Mouse (Mus musculus) left cerebral cortex, postnatal 14 days (tissue): ENCODE data around the gene Slc25a13. TPM values are rescaled to one million over a fixed set of nuclear protein-coding genes. Genes with fewer than 3 reads are reported as not detected.
A peak's percentile ranks its signal among the peaks of the same experiment; 100 is the strongest.

Source experiments
- DNase-seq, 2 experiments: peaks; one replicate each; pipeline ENCODE4 v3.0.0; 2021 to 2022; ENCODE audit warnings: low spot score in 2 of 2, mixed read lengths in 1 of 2
- intact Hi-C: fragments of 180-260 bp; cut with DNase I; formaldehyde crosslinking; loops from one replicate; pipeline ENCODE4 v1.15.1; 2025
- long read RNA-seq, 2 experiments: library from polyadenylated mRNA; stranded (forward); transcript quantifications; one replicate each; pipeline ENCODE4 v2.0.0; 2021
- total RNA-seq, 2 experiments: library from RNA; stranded (reverse); gene quantifications; 2 replicates each; pipeline ENCODE4 v1.2.3; 2021

Slc25a13 gene
- 1 to 10 TPM; 1.6 to 1.9 TPM for total RNA-seq
- long read RNA-seq, experiment 1, partial matches to known transcripts = 2 of 6 reads
- long read RNA-seq, experiment 1, other reads (novel, unspliced or antisense) = 4 of 6 reads
- long read RNA-seq, experiment 2, partial matches to known transcripts = 1 of 7 reads
- long read RNA-seq, experiment 2, other reads (novel, unspliced or antisense) = 5 of 7 reads

DNA sequence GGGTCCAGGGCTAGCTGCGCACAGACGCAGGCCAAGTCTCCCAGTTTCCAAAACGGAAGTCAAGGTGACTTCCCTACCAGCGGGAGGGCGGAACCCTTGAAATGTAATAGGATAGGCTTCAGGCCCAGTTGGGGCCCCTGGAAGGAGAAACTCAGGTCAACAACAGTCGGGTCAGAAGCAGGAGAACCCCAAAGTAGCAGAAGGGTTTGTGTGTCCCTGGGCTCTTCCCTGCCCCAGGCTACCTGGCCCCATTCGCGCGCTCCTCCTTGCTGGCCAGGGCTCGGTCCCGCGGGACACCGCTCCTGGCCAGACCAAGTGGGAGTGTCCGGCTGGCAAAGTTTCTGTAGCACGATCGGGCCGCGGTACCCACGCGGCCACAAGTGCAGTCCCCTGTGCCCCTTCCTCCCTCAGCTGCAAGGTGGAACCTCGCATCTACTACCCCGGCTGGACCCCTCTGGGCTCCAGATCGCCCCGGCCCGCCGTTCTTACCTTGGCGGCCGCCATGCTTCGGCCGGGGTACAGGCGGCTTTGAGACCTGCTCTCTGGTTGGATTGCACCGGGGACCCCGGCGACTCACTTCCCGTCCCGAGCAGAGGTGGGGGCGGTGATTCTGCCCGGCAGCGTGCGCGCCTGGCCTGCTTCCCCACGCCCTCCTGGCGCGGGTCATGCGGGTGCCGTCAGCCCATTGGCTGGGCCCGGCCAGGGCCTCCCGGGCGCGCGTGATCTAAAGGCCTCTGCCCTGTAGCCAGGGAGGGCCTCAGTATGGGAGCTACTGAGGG is at the start of gene Slc25a13:
TSS of gene Slc25a13 (minus strand) at position 667 of the 779 bp plus-strand sequence.
- intact Hi-C loops = no loop called here
- DNase-seq = no peak

DNA sequence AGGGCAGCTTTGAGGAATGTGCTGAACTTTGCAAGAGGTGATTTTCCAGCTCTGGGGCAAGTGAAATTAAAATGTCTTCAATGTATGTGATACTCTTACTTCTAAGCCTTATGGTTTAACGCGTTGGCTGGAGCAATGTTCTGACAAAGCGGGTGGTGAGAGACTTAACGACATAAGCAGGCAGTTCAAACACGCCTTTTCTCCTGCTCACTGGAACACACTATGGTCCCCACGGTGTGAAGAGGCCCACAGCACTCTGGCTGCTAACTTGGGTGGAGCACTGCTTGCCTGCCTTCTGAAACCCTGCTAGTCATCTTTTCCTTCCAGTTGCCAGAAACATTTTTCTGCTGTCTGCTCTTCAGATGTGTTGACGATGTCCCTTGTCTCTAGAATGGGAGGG is 48.8 kb upstream of the Slc25a13 start:
- DNase-seq = no peak
- intact Hi-C loops = no loop called here

DNA sequence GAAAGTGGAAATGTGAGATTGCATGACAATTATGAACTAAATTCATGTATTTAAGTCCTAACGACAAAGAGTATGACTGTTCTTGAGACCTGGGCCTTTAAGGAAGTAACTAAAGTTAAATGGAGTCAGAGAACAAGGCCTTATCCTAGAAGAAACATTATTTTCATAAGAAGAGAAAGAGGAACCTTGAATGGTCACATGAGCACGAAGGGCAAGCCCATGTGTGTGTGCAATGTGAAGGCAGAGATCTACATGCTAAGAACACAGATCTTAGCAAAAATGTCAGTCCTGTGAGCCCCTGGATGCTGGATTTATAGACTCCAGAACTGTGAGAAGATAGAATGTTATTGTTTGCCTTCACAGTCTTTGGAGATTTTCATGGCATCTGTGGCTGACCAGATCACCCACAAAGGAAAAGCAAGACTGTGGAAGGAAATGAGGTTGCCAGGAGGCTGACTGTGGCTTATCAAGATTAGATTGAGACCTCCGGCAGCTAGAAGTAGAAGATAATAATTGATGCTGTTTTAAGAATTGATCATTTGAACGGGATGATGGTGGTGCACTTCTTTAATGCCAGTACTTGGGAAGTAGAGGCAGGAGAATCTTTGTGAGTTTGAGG is 46.4 kb upstream of the Slc25a13 start:
- intact Hi-C loops = no loop called here
- DNase-seq = no peak

DNA sequence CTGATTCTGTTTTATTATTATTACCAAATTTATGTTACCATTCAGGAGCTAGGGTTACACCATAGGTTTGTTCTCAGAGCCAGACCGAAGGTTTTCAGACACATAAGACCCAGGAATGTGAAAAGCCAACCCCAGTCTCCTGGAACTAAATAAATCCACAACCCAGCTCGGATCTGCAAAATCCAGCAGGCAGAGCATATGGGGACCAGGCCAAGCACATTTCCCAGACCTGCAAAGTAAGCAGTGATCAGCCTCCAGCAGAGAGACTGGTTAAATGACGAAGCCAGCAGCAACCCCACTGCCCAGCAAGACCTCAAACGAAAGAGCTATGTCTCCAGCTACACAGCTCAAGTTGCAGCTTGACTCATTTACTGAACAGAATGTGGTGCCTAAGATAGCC is 43.9 kb upstream of the Slc25a13 start:
- intact Hi-C loops = no loop called here
- DNase-seq = no peak

DNA sequence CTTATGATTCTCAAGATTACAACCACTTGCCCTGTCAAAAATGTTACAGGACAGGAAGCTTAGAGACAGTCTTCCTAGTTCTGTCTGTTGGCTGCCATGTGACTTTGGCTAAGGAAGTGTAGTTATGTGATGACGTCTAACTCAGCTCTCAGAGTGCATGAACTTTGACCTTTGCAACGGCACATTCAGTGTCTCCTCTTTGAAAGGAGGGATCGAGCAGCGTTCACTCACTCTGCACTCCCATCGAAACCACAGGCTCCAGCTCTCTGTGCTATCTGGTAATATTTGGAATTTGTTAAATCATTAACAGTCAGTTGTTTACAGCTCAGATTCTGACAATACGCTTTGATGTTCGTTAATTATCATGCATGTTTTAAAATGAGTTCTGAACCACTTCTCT is 31.5 kb upstream of the Slc25a13 start:
- intact Hi-C loops = no loop called here
- no peak for DNase-seq

DNA sequence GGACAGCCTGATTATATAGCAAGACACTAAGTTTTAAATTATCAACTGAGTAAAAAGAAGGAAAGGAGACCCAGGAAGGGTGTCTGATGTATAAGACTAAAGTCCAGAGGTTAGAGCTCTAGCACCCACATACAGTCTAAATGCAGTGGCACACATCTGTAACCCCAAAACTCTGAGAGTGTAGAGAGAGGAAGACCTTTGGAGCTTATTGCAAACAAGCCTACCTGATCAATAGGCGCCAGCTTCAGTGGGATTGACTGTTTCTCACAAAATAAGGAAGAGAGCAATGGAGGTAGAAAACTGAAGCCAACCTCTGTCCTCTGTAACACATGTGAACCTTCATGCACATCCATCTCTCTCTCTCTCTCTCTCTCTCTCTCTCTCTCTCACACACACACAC is 26.9 kb upstream of the Slc25a13 start:
- intact Hi-C loops = no loop called here
- DNase-seq = no peak

DNA sequence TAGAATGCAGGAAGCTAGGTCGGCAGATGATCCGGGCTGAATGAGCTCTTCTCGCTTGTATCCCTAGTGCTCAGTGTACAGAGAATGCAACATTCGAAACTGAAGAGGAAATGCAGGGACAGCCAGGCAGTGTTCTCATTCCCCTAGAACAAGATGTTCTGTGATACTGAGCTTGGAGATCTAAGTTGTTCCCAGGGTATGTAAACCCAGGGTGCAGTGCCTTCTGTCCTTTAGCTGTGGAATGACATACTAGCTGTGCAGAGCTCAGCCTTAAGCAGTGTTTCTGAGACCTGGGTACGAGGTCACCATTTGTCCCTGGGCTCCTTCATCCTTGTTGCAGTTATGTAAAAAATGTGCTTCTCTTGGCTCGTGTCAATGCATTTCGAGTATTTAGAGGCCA is 25.1 kb upstream of the Slc25a13 start:
- intact Hi-C loops = no loop called here

DNA sequence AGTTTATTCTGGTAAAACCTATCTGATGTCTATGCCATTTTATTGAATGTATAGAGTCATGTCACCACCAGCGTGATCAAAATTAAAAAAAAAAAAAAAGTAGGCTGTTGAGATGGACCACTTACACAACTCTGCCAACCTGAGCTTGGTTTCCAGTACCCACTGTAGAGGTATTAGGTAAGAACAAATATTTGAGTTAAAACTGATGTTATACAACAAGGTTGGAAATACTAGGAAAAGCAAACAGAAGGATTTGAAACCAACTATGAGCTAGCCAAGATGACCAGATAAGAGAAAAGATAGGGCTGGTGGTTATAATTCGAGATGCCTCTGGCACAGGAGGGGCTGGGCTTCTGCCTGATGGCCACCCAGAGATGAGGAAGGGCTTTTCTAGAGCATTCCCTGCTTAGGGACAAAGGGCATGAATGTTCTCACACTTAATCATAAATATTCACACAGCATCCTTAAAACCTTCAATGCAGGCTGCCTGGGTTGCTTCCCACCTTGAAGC is 19.9 kb upstream of the Slc25a13 start:
- no peak for DNase-seq
- intact Hi-C loops = no loop called here

More for the DNA sequence above, 25.1 kb upstream of the Slc25a13 start:
- DNase-seq = peak in 1 of 2 experiments; percentile 6

DNA sequence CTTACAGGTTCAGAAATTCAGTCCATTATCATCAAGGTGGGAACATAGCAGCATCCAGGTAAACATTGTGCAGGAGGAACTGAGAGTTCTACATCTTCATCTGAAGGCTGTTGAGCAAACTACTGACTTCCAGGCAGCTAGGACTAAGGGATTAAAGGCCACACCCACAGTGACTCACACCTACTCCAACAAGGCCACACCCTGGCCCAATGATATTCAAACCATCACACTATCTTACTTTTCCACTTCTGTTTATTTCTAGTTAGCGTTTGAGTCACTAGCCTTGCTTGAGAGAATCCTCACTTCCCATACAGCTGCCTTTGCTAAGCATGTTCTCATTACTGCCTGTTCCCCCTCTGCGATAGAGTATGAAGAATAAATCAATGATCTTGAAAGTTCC is 13.3 kb upstream of the Slc25a13 start:
- intact Hi-C loops = no loop called here
- no peak for DNase-seq

DNA sequence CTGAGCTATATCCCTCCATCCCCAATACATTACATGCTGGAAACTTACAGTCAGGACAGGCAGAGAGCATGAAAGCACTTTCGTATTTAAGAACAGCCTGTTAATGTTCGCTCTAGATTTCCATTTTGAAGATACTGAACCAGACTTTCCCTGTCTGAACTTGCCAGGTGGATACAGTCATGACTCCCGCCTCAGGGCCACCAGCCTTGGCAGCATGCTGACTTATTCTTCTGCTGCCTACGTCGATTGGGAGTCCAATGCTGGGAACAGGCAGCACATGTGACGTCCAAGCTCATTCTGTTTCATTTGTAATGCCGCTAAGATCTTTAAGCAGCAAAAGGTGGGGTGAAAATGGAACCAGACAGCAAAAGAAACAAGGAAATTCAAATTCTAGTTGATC is 5.7 kb upstream of the Slc25a13 start:
- no peak for DNase-seq
- intact Hi-C loops = no loop called here

DNA sequence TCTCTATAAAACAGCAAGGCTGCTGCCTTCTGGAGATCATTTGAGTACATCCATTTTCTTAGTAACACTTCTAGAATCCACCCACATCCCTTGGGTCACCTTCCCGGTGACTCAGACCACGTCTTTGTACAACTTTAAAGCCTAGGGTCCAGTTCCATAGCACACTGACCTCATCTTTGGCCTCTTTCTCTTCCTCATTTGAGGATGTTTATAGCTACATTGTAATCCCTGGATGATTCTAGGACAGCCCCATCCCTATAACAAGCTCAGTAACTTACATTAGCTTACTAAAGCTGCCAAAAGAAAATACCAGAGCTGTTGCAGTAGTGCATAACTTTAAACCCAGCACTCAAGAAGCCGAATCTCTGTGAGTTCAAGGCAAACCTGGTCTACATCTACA is 3.6 kb upstream of the Slc25a13 start:
- intact Hi-C loops = no loop called here
- DNase-seq = no peak

DNA sequence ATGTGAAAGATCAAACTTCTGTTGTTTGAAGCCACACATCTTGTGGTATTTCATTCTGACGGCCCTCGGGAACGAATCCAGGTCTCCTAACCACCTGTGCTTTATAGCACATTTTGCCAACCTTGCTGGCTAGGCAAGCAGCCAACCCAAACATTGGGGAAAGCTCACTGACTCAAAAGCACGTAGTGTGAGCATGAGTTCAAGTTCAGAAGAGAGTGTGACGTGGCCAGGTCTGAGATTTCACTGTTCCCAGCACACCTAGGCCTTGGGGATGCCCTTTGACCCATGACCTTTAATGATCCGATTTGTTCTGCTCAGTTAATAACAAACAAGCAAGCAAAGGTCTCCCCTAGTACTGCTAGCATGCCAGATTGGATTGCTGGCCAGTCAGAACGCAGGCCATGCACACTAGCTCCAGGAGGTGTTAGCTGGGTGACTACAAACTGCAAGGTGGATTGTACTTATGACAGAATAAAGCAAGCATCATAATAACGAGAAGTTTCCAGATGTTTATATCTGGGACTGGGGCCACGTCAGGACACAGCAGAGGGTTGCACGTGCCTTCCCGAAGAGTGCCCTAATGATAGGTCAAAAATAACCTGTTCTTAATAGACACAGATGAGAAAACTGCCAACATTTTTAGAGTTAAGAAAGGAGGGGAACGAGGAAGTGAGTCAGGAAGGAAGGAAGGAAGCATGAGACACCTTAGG is 2.8 kb upstream of the Slc25a13 start:
- no peak for DNase-seq
- intact Hi-C loops = no loop called here

DNA sequence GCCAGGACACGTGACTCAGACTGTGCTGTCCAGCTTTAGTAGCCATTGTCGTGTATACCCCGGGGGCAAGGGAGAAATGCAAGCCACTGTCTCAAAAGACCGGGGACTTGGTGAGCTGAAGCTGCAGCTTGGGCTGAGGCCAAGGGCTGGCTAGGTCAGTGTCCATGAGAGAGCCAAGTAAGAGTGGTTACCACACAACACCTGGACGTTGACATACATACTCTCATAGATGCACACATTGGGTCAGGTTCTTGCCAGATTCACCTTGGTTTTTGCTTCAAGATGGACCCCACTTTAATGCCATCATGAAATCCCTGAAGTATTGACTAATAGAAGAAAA is 283 bp upstream of the Slc25a13 start:
- no peak for DNase-seq
- intact Hi-C loops = no loop called here

DNA sequence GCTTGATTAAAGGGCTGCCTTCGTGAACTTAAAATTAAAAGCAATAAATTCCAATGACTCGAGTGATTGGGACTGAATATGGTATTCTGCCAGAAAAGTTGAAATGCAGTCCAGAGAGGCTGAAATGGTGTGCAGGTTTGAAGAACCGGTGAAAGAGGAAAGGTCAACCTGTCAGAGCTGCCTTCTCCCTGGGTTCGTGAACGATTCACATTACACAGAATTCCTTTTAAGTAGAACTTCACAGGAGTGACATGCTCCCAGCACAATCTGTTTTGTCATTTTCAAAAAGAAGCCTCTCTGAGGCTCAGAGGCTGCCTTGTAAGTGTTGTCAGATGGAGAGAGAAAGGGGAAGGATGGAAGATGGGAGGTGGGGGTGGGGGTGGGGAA is 860 bp downstream of the Slc25a13 start:
- intact Hi-C loops = no loop called here
- DNase-seq = no peak

DNA sequence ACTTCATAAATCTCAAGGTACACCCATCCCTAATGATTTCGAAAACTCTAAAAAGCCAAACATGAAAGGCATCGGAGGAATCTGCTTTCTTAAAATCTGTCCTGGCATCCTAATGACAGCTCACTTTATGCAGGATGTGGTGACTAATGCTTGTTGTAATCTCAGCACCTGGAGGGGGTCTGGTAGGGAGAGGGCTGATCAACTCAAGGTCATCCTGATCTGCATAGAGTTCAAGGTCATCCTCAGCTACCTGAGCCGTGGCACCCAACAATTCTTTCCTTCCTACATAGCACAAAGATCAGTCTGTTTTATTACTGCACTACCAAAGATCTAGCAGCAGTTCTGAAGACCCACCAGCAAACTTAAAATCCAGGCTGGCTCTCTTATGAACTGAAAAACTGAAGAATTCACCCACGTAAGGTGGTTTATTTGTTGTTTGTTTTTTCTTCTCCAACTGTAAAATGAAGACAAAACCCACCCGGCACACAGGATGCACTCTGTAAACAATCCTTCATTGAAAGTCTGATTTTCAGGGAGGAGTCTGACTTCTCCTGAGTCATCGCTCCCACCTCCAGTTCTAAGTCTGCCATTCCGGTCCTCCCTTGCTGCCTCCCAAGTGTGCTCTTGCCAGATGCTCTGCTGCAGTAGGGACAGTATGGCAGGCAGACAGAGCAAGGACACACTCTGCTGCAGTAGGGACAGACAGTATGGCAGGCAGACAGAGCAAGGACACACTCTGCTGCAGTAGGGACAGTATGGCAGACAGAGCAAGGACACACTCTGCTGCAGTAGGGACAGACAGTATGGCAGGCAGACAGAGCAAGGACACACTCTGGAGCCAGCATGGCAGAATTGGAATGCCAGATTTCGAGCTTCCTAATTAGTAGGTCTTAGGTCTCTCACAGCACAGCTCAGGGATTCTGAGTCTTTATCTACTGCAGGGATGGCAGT is 4.3 kb downstream of the Slc25a13 start:
- intact Hi-C loops = no loop called here
- DNase-seq = no peak

DNA sequence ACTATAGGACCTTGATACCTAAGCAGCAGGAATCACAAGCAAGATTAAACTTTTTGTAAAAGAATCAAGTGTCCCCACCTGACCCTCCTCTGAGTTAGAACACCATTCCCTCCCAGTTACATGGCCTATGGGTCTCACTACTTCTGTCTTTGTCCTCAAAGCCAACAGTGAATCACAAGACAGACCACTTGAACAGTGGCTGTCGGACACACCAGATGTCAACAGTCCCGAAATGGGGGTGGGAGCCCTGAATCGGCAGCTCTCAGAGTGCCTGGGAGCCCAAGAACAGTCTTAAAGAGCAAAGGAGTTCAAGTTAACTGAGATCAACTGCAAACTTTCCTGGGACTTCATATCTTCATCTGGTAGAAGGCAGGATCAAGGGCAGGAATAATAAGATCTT is 5.0 kb downstream of the Slc25a13 start:
- no peak for DNase-seq
- intact Hi-C loops = no loop called here

DNA sequence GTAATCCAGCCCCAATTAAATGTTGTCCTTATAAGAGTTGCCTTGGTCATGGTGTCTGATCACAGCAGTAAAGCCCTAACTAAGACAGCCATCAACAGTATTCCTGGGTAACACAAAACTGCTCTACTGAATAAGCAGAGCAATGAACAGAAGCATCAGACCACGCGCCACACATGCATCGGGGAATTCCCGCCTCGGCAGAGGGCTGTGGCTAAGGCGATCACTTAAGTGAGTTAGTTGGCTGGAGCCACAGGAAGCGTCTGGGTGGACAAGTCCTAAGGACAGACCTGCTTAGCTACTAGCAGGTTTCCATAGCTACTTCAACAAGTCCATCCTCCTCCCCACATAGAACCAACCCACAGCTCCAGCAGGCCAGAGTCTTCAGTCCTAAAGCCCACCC is 6.3 kb downstream of the Slc25a13 start:
- no peak for DNase-seq
- intact Hi-C loops = no loop called here

DNA sequence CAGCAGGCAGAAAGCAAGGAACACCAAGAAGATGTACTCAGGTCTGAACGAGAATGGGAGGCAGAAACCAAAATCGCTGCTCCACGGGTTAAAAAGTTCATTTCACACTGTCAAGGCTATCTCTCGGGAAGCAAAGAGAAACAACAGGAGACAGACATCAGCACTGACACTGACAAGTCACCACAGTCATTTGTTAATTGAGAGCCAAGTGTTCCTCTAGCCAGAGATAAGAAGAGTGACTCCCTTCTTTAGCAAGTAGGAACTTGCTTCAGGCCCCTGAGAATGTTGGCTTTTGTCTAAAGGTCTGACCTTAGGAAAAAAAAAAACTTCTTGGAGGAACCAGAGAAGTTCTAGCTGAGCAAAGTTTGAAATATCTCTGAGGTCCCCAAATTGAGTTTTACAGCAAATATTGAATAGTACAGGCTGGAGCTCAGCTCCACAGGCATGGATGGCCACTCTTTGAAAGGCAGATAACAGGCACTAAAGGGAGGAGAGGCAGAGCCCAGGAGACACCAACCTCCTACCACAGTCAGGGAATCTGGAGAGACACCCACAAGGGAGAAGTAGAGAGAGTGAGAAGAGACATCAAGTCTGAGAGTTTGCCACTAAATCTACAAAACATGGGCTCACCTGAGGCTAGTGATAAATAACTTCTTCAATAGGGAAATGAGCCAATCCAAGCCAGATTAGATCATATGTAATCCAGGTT is 8.5 kb downstream of the Slc25a13 start:
- intact Hi-C loops = no loop called here
- DNase-seq = no peak

DNA sequence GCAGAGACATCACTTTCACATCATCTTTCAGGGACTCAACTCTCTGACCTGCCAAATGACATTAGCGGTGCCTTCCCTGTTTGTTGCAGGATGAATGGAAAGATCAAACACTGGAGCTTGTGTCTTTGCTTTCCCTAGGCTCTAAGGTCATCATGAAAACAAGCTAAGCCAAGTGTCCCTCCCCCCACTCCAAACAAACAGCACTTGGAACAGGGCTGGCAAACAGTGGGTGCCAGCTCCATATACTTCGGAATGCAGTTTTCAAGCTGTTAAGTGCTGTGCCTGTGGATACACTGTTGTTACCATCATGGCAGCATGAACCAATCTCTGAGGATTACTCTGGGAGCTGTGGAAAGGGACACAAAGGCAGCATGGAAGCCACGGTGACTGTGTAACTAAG is 9.1 kb downstream of the Slc25a13 start:
- DNase-seq = no peak
- intact Hi-C loops = no loop called here
